Mouse (Mus musculus): Measurements from ENCODE around the gene Serpinf2. TPM values are rescaled to one million over a fixed set of nuclear protein-coding genes. Genes with fewer than 3 reads are reported as not detected.
A peak's percentile ranks its signal among the peaks of the same experiment; 100 is the strongest.

The Serpinf2 gene
- polyA plus RNA-seq, 1 experiment from 2014 or later = 372 TPM

DNA sequence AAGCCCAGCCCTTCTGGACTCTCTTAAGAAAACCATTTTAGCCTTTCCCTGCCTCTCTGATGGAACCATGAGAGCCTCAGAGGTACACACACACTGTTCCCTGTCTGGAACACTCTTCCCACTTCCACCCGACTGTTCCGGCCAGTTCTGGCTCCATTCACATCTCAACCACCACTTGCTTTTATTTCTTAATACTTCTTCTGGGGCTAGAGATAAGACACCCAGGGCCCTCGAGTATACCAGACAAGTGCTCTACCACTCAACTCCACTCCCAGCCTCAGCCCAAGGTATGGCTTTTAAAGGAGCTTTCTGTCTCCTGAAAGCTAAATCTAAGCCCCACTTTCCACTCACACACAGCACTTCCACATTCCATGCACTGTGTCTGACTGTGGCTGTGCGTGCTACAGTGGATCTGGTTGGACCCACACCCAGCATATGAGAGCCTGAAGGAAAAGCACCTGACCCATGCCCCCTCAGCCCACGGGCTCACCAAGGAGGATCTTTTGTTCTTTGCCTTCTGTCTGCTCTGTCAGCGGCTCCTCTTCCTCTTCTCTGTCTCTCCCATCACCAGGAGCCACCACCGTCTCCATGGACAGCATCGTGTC lies 11.0 kb upstream of the Serpinf2 start:
- no peaks in the 10 kb centered on the region for H3K9me3 ChIP-seq (replicated peaks)
- peak overlapping the region; percentile 99 for H3K27ac ChIP-seq
- DNase-seq (peak; percentile 67), ATAC-seq (ENCODE audit: low read depth) (peak; percentile 74)
- H3K9ac ChIP-seq = peak overlapping the region; percentile 83
- peaks cover 87% of the 10 kb centered on the region for H3K4me1 ChIP-seq (replicated peaks)
- no peaks in the 10 kb centered on the region for H3K27me3 ChIP-seq
- H3K4me2 ChIP-seq = peak overlapping the region; percentile 100
- WGBS (ENCODE audit: insufficient replicate concordance) = 41% methylated on average over 8 of the region's 8 CpGs
- peak overlapping the region; percentile 60 for H3K4me3 ChIP-seq (replicated peaks)
- H3K36me3 ChIP-seq = peaks cover 63% of the 10 kb centered on the region

- no peaks in the 10 kb centered on the region for H3K9me3 ChIP-seq (replicated peaks)
- H3K4me2 ChIP-seq = peak overlapping the region; percentile 100
- H3K4me3 ChIP-seq (replicated peaks) = peak overlapping the region; percentile 60
- peak overlapping the region; percentile 83 for H3K9ac ChIP-seq
- DNase-seq = peak; percentile 77
- peaks cover 70% of the 10 kb centered on the region for H3K36me3 ChIP-seq
- peak overlapping the region; percentile 99 for H3K27ac ChIP-seq
- peaks cover 87% of the 10 kb centered on the region for H3K4me1 ChIP-seq (replicated peaks)
- WGBS (ENCODE audit: insufficient replicate concordance) = 19% methylated on average over 7 of the region's 7 CpGs
- peak; percentile 72 for ATAC-seq (ENCODE audit: low read depth)
- no peaks in the 10 kb centered on the region for H3K27me3 ChIP-seq
Measured at GRCm38 (mm10) chr11:75449695-75450094, 10.3 kb upstream of the Serpinf2 start.

- Histone ChIP-seq H3K27me3 (no peaks in the 10 kb centered on the region), H3K9me3 (replicated peaks) (no peaks in the 10 kb centered on the region), H3K4me3 (replicated peaks) (peak overlapping the region; percentile 60), H3K4me2 (peak overlapping the region; percentile 100), H3K27ac (peak overlapping the region; percentile 99), H3K36me3 (peaks cover 81% of the 10 kb centered on the region), H3K4me1 (replicated peaks) (peaks cover 87% of the 10 kb centered on the region), H3K9ac (peak overlapping the region; percentile 83)
- WGBS (ENCODE audit: insufficient replicate concordance) = 35% methylated on average over 3 of the region's 3 CpGs
- DNase-seq (no peak), ATAC-seq (ENCODE audit: low read depth) (peak; percentile 13)
Measured at GRCm38 (mm10) chr11:75448575-75448974, 9.2 kb upstream of the Serpinf2 start.

GRCm38 (mm10) chr11:75443711-75444110 lies 4.3 kb upstream of the Serpinf2 start:
- no peak for DNase-seq
- 86% methylated on average over 8 of the region's 8 CpGs for WGBS (ENCODE audit: insufficient replicate concordance)
- H3K4me3 ChIP-seq (replicated peaks) = no peak overlapping the region

DNA sequence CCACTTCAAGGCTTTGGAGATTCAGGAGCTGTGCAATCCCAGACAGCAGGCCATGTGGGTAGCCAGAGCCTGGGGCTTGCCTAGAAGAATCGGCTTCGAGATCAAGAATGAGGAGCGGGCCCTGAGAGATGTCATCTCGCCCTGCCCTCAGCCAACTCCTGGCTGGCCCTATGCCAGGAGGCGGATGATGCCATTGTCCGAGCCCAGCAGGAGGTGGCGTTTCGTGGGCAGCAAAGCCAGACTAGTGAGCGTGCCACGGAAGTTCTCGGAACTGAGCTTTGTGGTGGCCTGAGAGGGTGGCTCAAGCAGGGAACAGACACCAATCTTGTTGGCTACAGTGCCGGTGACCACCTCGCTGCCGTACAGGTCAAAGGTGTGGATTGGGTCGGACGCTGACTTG lies 2.2 kb upstream of the Serpinf2 start:
- Histone ChIP-seq H3K4me2 (no peak overlapping the region), H3K9me3 (replicated peaks) (no peaks in the 10 kb centered on the region), H3K4me3 (replicated peaks) (no peak overlapping the region), H3K27ac (peak overlapping the region; percentile 64; the same call in 1 of the 2 replicates), H3K9ac (no peak overlapping the region; the same call in 1 of the 2 replicates), H3K36me3 (peaks cover 73% of the 10 kb centered on the region), H3K4me1 (replicated peaks) (peaks cover 56% of the 10 kb centered on the region), H3K27me3 (no peaks in the 10 kb centered on the region)
- DNase-seq (no peak), ATAC-seq (ENCODE audit: low read depth) (no peak)
- WGBS (ENCODE audit: insufficient replicate concordance) = 92% methylated on average over 16 of the region's 16 CpGs

More at GRCm38 (mm10) chr11:75443711-75444110, 4.3 kb upstream of the Serpinf2 start:
- Histone ChIP-seq H3K36me3 (peaks cover 87% of the 10 kb centered on the region), H3K4me2 (no peak overlapping the region), H3K9me3 (replicated peaks) (no peaks in the 10 kb centered on the region), H3K27ac (peak overlapping the region; percentile 74), H3K27me3 (no peaks in the 10 kb centered on the region), H3K9ac (no peak overlapping the region), H3K4me1 (replicated peaks) (peaks cover 70% of the 10 kb centered on the region)
- ATAC-seq (ENCODE audit: low read depth) = peak; percentile 73

DNA sequence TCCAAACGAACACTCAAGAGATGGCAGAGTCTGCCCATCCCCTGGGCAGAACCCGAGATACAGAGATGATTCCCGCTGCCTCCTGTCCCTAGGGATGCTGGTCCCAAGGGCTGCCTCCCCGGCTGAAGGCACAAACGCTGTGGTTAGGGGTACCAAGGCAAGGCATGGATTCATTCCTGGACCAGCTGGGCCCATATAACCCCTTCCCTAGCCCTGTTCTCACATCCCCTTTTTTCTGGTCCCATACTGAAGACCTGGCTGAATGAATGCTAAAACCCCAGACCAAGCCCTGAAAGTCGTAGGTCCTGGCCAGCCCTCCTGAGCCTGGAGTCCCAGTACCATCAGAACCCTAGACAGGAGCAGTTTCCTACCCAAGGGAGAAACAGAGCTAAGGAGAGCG lies 1.6 kb upstream of the Serpinf2 start:
- Histone ChIP-seq H3K9me3 (replicated peaks) (no peaks in the 10 kb centered on the region), H3K4me3 (replicated peaks) (no peak overlapping the region), H3K4me2 (no peak overlapping the region), H3K9ac (no peak overlapping the region), H3K36me3 (peaks cover 73% of the 10 kb centered on the region), H3K27ac (peak overlapping the region; percentile 64; the same call in 1 of the 2 replicates), H3K4me1 (replicated peaks) (peaks cover 58% of the 10 kb centered on the region), H3K27me3 (no peaks in the 10 kb centered on the region)
- no peak for DNase-seq
- WGBS (ENCODE audit: insufficient replicate concordance) = 77% methylated on average over 7 of the region's 7 CpGs
- ATAC-seq (ENCODE audit: low read depth) = no peak

DNA sequence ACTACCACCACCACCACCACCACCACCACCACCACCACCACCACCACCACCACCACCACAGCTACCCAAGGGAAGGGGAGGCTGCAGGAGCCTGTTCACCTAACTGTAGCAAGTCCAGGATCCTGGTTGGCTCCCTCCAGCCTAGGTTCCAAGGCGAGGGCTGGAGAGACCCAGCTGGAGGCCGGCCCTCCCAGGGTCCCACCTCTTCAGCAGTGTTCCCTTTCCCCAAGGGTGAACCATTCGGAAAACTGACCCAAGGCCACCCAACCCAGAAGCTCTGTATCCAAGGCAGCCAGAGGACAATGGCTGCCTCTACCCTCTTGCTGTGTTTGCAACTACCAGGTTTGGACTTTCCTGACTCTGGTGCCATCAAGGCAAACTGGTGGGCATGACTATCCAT lies 560 bp upstream of the Serpinf2 start:
- Histone ChIP-seq H3K4me2 (no peak overlapping the region), H3K4me3 (replicated peaks) (no peak overlapping the region), H3K27ac (peak overlapping the region; percentile 64), H3K27me3 (no peaks in the 10 kb centered on the region), H3K9ac (0 out of 2 replicates have a peak overlapping the region, but pooled peaks have one; percentile 5), H3K4me1 (replicated peaks) (peaks cover 50% of the 10 kb centered on the region), H3K36me3 (peaks cover 73% of the 10 kb centered on the region), H3K9me3 (replicated peaks) (0 out of 2 replicates have a peak, but pooled peaks cover 2% of the 10 kb centered on the region)
- ATAC-seq (ENCODE audit: low read depth) (no peak), DNase-seq (no peak)
- 81% methylated on average over 3 of the region's 3 CpGs for WGBS (ENCODE audit: insufficient replicate concordance)

- H3K4me1 ChIP-seq (replicated peaks) = peaks cover 40% of the 10 kb centered on the region
- peaks cover 10% of the 10 kb centered on the region for H3K9me3 ChIP-seq (replicated peaks)
- no peaks in the 10 kb centered on the region for H3K27me3 ChIP-seq
- ATAC-seq (ENCODE audit: low read depth) = no peak
- peaks cover 73% of the 10 kb centered on the region for H3K36me3 ChIP-seq
- WGBS (ENCODE audit: insufficient replicate concordance) = 87% methylated on average over 3 of the region's 3 CpGs
- H3K9ac ChIP-seq = peak overlapping the region; percentile 55
- peak overlapping the region; percentile 56 for H3K4me3 ChIP-seq (replicated peaks)
- DNase-seq = no peak
- H3K4me2 ChIP-seq = peak overlapping the region; percentile 54
- H3K27ac ChIP-seq = peak overlapping the region; percentile 67
Measured at GRCm38 (mm10) chr11:75438804-75439203, 587 bp downstream of the Serpinf2 start.

- Histone ChIP-seq H3K9me3 (replicated peaks) (peaks cover 10% of the 10 kb centered on the region), H3K27me3 (no peaks in the 10 kb centered on the region), H3K4me1 (replicated peaks) (peaks cover 36% of the 10 kb centered on the region), H3K9ac (peak overlapping the region; percentile 56), H3K27ac (peak overlapping the region; percentile 67), H3K4me2 (peak overlapping the region; percentile 54), H3K4me3 (replicated peaks) (peak overlapping the region; percentile 56), H3K36me3 (peaks cover 70% of the 10 kb centered on the region)
- DNase-seq = no peak
- WGBS (ENCODE audit: insufficient replicate concordance) = 58% methylated on average over 13 of the region's 13 CpGs
- no peak for ATAC-seq (ENCODE audit: low read depth)
Measured at GRCm38 (mm10) chr11:75438194-75438593, 1.2 kb downstream of the Serpinf2 start.

GRCm38 (mm10) chr11:75434138-75434537 lies 5.3 kb downstream of the Serpinf2 start:
- ATAC-seq (ENCODE audit: low read depth) (no peak), DNase-seq (no peak)
- no peak overlapping the region for H3K4me3 ChIP-seq (replicated peaks)
- H3K9me3 ChIP-seq (replicated peaks) = peaks cover 10% of the 10 kb centered on the region
- 79% methylated on average over 5 of the region's 5 CpGs for WGBS (ENCODE audit: insufficient replicate concordance)
- H3K27ac ChIP-seq = 0 out of 2 replicates have a peak overlapping the region, but pooled peaks have one; percentile 23
- H3K36me3 ChIP-seq = peaks cover 61% of the 10 kb centered on the region
- H3K4me2 ChIP-seq = no peak overlapping the region
- no peak overlapping the region for H3K9ac ChIP-seq
- no peaks in the 10 kb centered on the region for H3K27me3 ChIP-seq
- H3K4me1 ChIP-seq (replicated peaks) = 0 out of 2 replicates have a peak, but pooled peaks cover 6% of the 10 kb centered on the region

DNA sequence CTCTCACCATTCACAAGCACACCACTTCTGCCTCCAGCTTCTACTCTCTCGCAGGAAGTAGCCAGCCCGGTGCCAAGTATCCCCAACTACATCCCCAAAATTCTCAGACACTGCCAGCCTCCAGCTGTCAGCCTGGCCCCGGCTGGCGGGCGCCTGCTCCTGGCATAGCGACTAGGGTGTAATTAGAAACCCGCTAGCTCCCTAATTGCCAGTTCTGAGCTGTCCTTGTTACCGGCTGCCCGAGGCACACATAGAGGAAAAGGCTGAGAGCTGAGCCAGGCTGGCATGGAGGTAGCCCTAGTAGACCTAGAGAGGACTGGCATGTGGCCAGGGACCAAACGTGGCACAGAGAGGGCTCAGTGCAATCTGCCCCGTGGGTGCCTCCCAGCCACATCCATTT lies 8.1 kb downstream of the Serpinf2 start:
- Histone ChIP-seq H3K9ac (no peak overlapping the region), H3K4me2 (no peak overlapping the region), H3K27me3 (no peaks in the 10 kb centered on the region), H3K36me3 (peaks cover 51% of the 10 kb centered on the region), H3K4me3 (replicated peaks) (no peak overlapping the region), H3K27ac (no peak overlapping the region), H3K9me3 (replicated peaks) (peaks cover 10% of the 10 kb centered on the region), H3K4me1 (replicated peaks) (peaks cover 4% of the 10 kb centered on the region)
- 77% methylated on average over 11 of the region's 11 CpGs for WGBS (ENCODE audit: insufficient replicate concordance)
- DNase-seq (no peak), ATAC-seq (ENCODE audit: low read depth) (no peak)
